Mouse (Mus musculus) testis, adult 2 months (tissue): ENCODE results near the gene Col2a1.

Experiments
- CTCF ChIP-seq: fragments of 200-500 bp; IDR thresholded peaks from 2 replicates; pipeline ENCODE4 v1.5.1; 2012; ENCODE audit warnings: low read depth, mild to moderate bottlenecking, inconsistent platforms, low read length, moderate library complexity; ENCODE audit not compliant: control insufficient read depth, insufficient read depth, insufficient replicate concordance
- POLR2A ChIP-seq: fragments of 200-500 bp; IDR thresholded peaks from 2 replicates; pipeline ENCODE4 v1.6.1; 2012; ENCODE audit warnings: low read depth, mild to moderate bottlenecking, inconsistent platforms, low read length, moderate library complexity; ENCODE audit not compliant: control insufficient read depth

DNA sequence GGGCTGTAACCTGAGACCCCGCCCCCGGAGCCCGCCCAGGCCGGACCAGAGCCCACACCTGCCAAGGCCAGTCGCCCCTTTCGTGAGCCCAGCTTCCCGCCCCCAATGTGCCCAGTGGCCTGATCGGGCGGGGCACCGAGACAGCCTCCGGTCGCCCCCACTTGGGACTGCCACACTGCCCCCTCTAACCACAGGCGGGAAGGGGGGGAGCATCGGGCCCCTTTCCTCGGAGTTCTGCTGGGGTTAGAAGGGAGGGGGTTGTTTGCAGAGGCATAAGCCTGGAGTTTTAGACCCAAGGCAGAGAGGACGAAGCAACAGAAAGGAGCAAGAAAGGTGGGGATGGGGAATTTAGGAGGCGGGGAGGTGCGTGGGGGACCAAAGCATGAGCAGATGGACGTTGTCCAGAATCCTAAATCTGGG, 255 bp upstream of the Col2a1 start:
- TF ChIP-seq CTCF (no peak), POLR2A (no peak)
